Mouse (Mus musculus): ENCODE measurements at regions not wholly inside any gene's neighbourhood (a gene's known extent, or its start where the extent isn't known, plus 50 kb on each side); places are given as distances from the start of the nearest gene placed in this dataset.

DNA sequence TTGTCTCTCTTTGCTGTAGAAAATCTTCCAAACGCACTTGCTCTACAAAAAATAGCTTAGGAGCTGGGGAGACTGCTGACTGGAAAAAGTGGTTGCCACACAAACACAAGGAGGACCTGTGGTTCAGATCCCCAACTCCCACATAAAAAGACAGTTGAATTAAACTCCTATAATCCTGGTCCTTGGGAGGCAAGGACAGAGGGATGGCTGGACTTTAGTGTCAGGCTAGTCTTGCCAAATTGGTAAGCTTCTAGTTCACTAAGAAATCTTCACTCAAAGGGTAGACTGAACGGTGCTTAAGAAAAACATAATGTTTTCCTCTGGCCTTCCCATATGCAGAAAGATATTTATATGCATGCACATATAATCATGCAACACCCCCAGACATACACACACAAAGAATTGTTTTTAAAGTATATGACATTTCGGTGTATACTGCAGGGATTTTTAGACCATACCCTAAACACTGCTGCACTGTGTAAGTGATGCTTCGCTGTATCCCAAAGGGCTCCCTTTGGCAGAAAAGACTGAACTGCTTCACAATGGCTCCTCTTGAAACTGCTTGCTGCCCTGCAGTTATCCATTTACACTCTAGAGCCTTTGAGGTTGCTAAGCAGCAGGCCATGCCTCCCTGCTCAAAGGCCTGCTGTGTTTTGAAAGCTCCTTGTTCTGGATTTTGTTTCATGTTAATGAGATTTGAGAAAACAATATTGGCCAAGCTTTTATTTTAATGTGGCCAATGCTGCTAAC, 1299.3 kb downstream of the Zfp704 start:
- DNase-seq = no peak

DNA sequence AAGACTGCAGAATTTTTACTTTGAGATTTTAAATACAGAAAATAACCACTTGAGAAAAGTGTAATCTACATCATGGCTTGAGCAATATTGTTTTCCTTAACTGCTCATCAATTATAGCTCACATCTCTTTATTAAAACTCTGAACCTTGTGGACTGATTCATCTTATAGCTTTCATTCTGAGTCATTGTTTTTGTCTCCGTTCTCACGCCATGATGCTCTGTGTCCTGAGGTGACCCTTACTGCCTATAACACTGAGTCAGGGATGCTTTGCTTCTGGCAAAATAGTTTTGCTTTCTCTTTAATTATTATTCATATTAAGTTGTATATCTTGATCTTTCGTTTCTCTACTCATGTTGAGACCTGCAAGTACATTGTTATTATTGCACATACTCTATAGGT, 1302.6 kb downstream of the Zfp704 start:
- no peak for DNase-seq

- no peak for DNase-seq
Observed at GRCm38 (mm10) chr3:8304784-8305183, 1305.1 kb downstream of the Zfp704 start.

DNA sequence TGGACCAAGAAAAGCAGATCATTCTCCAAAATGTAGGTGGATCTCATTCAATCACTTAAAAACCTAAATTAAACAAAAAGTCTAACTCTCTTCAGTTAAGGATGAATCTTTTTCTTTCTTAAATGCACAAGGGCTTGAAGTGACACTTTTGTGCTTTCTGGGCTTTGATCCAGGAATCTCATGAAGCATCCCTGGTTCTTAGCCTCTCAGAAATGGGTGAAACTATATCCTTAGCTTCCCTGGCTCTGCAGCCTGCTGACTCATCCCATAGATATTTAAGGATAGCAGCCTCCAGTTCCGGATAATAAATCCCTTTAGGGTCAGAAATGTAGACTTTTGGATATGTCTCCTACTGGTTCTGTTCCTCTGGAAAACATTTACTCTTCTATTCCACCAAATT, 1316.8 kb downstream of the Zfp704 start:
- DNase-seq = no peak

DNA sequence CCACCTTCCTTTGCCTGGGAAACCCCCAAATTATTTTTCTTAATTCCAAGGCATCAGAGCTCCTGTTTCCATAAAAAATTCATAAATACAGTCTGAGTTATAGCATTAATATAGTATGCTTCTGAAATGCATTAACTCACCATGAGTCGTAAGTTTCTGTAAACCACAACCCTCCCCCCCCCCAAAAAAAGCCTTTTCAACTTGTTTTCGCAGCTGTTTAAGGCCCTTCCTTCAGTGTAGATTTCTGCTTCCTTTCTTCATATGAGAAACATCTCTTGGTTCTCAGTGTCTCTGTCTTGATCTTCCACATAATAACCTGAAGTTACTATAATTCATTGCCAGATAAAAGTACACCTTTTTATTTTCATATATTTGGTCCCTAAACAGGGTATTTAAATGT, 1320.3 kb downstream of the Zfp704 start:
- DNase-seq = no peak

GRCm38 (mm10) chr3:8288437-8288836, 1321.4 kb downstream of the Zfp704 start:
- no peak for DNase-seq

GRCm38 (mm10) chr3:8284655-8285428, 1325.0 kb downstream of the Zfp704 start:
- no peak for DNase-seq

GRCm38 (mm10) chr3:8282411-8282810, 1327.5 kb downstream of the Zfp704 start:
- DNase-seq = no peak

- DNase-seq = no peak
Observed at GRCm38 (mm10) chr3:8276661-8277060, 1333.2 kb downstream of the Zfp704 start.

DNA sequence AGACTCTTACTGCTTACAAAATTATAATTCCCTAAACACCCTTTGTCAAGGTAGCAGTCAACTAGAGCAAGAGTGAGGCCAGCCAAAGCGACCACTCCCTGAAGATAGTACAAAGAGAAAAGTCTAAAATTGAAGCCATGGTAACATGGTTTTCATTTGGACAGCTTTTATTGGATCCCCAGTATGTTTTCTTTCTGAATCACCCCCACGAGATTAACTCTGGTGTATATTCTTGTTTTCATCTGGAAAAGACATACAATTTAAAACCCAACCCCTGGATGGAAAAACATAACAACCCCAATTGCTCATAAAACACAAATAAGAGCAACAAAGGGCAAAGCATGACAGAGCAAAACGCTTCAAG, 1339.0 kb downstream of the Zfp704 start:
- no peak for DNase-seq

GRCm38 (mm10) chr3:8270009-8270934, 1339.6 kb downstream of the Zfp704 start:
- DNase-seq = no peak

GRCm38 (mm10) chr3:8265783-8266182, 1344.1 kb downstream of the Zfp704 start:
- DNase-seq = no peak

DNA sequence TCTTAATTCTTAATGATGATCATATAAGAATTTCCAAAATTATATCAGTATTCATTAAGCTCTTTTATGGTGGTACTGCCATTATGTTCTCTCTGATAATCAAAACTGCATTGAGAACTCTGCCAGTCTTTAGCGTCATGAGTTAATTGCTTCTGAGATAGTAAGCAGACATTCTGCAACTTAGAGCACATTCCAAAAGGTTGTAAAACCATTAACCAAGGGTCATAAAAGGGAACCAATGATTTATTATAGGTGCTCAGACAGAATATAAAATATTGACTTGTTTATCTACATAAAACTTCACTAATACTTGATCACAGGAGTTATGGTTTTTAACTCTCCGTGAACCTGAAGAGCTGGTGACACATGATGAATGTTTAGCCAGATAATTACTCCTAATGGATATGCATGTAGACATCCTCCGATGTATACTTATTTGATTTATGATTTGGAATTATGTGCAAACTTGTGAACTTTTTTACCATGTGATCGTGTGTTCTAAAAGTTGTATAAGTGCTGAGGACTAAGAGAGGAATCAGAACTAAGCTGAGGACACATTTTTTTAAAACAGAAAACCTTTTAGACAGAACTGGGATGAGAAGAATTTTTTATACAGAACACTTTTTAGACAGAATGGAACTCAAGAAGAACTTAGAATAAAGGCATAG, 1345.4 kb downstream of the Zfp704 start:
- no peak for DNase-seq

GRCm38 (mm10) chr3:8257293-8257692, 1352.6 kb downstream of the Zfp704 start:
- no peak for DNase-seq

DNA sequence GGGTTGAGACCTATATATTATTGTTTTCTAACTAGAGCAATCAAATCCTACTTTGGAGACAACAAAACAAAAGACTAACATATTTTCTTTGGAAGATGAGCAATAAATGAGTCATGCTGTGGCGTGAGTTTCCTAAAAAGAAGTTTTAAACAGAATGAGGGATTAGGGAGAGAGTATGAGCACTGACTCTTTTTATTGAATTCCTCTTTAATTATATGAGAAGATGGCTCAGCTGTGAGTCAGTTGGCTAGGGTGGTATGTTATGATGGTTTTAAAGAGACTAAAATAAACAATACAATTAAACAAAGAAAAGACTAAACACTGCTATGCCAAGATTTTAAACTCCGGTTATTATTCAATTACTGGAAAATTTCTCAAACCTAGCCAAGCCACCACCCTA, 1357.6 kb downstream of the Zfp704 start:
- DNase-seq = no peak

DNA sequence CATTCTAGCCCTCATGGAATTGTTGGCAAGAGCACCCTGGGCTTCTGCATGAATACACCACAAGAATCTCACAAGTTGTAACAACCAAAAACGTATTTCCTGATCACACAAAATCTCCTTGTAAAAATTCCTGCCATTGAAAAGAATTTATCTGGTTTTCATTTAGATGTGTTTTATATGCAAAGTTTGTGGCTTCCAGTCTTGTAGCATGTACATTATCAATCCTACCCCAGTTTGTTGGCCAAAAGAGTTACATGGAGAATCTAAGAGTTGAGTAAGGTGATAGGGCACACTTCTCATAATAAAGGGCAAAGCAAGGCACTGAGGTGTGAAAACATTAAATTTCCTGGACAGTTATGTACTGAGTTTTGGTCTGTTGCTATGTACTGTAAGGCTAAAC, 1361.0 kb downstream of the Zfp704 start:
- no peak for DNase-seq

DNA sequence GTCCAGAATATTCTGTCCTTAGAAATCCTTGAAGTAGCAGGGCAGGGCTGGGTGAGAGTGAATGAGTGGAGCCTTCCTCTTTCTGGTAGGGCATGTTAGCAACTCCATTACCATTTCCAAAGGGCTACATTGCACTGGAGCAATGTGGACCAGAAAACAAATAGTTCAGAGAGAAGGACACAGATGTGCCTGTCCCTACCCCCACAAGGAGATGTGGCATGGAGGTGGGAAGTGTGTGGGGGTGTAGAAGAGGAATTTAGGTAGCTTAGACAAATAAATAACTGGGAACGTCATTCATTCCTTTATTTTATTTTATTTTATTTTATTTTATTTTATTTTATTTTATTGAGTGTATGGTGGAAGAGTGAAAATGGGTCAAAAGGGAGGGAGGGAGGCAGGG, 1364.1 kb downstream of the Zfp704 start:
- peak; percentile 59 for DNase-seq

DNA sequence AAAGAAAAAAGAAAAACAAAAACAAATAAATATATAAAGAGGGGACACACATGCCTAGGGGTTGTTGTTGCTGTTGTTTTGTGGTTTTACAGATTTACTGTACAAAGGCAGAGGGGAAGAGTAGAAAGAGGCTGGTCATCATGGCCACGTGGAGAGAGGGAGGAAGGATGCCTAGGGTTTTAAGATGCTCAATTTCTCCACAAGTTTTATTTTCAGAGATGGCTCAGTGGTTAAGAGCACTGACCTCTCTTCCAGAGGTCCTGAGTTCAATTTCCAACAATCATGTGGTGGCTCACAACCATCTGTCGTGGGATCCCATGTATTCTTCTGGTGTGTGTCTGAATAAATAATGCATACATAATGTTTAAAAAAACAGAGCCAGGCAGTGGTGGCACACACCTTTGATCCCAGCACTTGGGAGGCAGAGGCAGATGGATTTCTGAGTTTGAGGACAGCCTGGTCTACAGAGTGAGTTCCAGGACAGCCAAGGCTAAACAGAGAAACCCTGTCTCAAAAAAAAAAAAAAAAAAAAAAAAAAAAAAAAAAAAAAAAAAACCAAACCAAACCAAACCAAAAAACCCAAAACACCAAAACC, 1364.6 kb downstream of the Zfp704 start:
- peak; percentile 54 for DNase-seq

- peak; percentile 13 for DNase-seq
Observed at GRCm38 (mm10) chr3:8244526-8245194, 1365.2 kb downstream of the Zfp704 start.

DNA sequence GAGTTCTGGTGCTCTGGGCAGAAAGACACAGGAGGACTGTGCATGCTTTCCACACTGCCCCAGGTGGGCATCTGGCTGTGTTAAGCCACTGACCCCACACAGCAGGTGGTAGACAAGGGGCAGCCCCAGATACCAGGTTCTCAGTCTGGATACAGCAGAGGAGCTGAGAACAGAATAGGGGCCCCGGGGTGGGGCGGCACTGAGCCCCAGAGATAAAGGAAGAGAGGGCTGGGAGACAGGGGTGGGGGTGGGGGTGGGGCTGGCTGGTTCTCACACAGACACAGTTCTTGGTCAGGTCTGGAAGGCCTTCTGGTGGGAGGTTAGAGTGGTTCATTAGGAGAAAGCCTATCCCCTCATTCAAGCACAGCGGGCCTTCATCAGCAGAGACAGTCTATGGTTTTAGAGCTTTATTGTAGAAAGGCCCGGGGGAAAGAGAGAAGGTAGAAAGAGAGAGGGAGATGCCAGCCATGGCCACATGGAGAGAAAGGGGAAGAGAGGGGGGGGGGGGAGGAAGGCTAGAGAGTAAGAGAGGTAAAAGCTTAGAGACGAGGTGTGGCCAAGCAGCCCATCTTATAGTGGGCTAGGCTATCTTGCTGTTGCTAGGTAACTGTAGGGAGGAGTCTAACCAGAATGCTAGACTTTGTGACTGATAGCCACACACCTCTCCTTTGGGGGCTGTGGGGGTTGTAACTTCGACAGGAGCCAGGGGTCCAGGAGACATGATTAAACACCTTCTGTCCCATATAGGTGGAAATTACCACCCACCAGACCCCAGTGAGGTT, 1403.1 kb downstream of the Zfp704 start:
- DNase-seq = no peak

- no peak for DNase-seq
Observed at GRCm38 (mm10) chr3:8163030-8163429, 1446.9 kb downstream of the Zfp704 start.

Measured in thymus, postnatal 14 days (tissue).